Mouse (Mus musculus) liver, embryonic 11.5 days (tissue): ENCODE measurements around the gene Wipf3. TPM values are rescaled to one million over a fixed set of nuclear protein-coding genes. Genes with fewer than 3 reads are reported as not detected.

Experiments
- ATAC-seq: fragments of 200-750 bp; cut with Nextera tagmentation; replicated peaks from 2 replicates; pipeline ENCODE4 v1.8.0; 2017; ENCODE audit warnings: moderate number of reproducible peaks, mild to moderate bottlenecking, moderate TSS enrichment, moderate library complexity; ENCODE audit not compliant: low FRiP score
- DNase-seq: peaks from one replicate; pipeline ENCODE4 v3.0.0-alpha.2; 2017; ENCODE audit warnings: low spot score
- H3K27ac ChIP-seq: fragments of 300-500 bp; sonication (generic); 2 replicates; pipeline ENCODE4 v1.5.1; 2014; ENCODE audit warnings: mild to moderate bottlenecking, low read depth, low read length, control low read depth
- H3K27me3 ChIP-seq: fragments of 300-500 bp; sonication (generic); replicated peaks from 2 replicates; pipeline ENCODE4 v1.6.1; 2014; ENCODE audit warnings: low read length, mixed read lengths; ENCODE audit not compliant: control insufficient read depth, insufficient read depth
- H3K36me3 ChIP-seq: fragments of 300-500 bp; sonication (generic); 2 replicates; pipeline ENCODE4 v1.6.1; 2014; ENCODE audit warnings: mild to moderate bottlenecking, low read length, moderate library complexity, mixed read lengths; ENCODE audit not compliant: control insufficient read depth, insufficient read depth
- H3K4me1 ChIP-seq: fragments of 300-500 bp; sonication (generic); replicated peaks from 2 replicates; pipeline ENCODE4 v1.6.1; 2014; ENCODE audit warnings: low read length, mixed read lengths; ENCODE audit not compliant: control insufficient read depth, insufficient read depth
- H3K4me2 ChIP-seq: fragments of 300-500 bp; sonication (generic); 2 replicates; pipeline ENCODE4 v1.6.1; 2014; ENCODE audit warnings: mild to moderate bottlenecking, control low read depth, moderate library complexity
- H3K4me3 ChIP-seq: fragments of 300-500 bp; sonication (generic); 2 replicates; pipeline ENCODE4 v1.5.1; 2014; ENCODE audit warnings: low read depth, low read length, control low read depth
- H3K9ac ChIP-seq: fragments of 300-500 bp; sonication (generic); 2 replicates; pipeline ENCODE4 v1.6.1; 2014; ENCODE audit warnings: low read depth, low read length, control low read depth
- H3K9me3 ChIP-seq: fragments of 300-500 bp; sonication (generic); 2 replicates; pipeline ENCODE4 v1.6.1; 2016; ENCODE audit warnings: low read length, inconsistent platforms, mixed read lengths; ENCODE audit not compliant: control insufficient read depth
- WGBS: fragments of 180-500 bp; shearing (Covaris S2); extraction: QIAGEN DNeasy Blood & Tissue Kit; methylation state at CpG from one replicate; pipeline ENCODE4 v1.1.7; 2014; 5-methylcytosine and 5-hydroxymethylcytosine counted together
- polyA plus RNA-seq: library from polyadenylated mRNA; unstranded; fragments of >200 nt; fragmentation: Nextera tagmentation; extraction: Ambion mirVana; gene quantifications from 2 replicates; pipeline ENCODE4 v1.2.1, GENCODE M21; 2014

Wipf3 gene
- polyA plus RNA-seq, 1 experiment from 2014 or later = 0.47 TPM

- Histone ChIP-seq H3K36me3 (no peaks in the 10 kb centered on the region), H3K9ac (no peak overlapping the region), H3K4me1 (no peaks in the 10 kb centered on the region), H3K9me3 (no peaks in the 10 kb centered on the region), H3K4me2 (no peak overlapping the region), H3K27me3 (no peaks in the 10 kb centered on the region), H3K4me3 (no peak overlapping the region), H3K27ac (no peak overlapping the region)
- ATAC-seq (no peak), DNase-seq (no peak)
- WGBS = 78% methylated on average over 7 of the region's 7 CpGs
Measured at GRCm38 (mm10) chr6:54542836-54543235, 113.4 kb downstream of the Wipf3 start.

- H3K27me3 ChIP-seq = no peaks in the 10 kb centered on the region
- no peak for ATAC-seq
- H3K27ac ChIP-seq = no peak overlapping the region
- no peaks in the 10 kb centered on the region for H3K9me3 ChIP-seq
- no peak overlapping the region for H3K4me2 ChIP-seq
- no peak overlapping the region for H3K4me3 ChIP-seq
- 69% methylated on average over 2 of the region's 2 CpGs for WGBS
- H3K4me1 ChIP-seq = no peaks in the 10 kb centered on the region
- no peak for DNase-seq
- H3K36me3 ChIP-seq = no peaks in the 10 kb centered on the region
- no peak overlapping the region for H3K9ac ChIP-seq
Measured at GRCm38 (mm10) chr6:54543646-54544045, 114.2 kb downstream of the Wipf3 start.

- H3K27me3 ChIP-seq = no peaks in the 10 kb centered on the region
- H3K36me3 ChIP-seq = no peaks in the 10 kb centered on the region
- no peak overlapping the region for H3K9ac ChIP-seq
- H3K4me2 ChIP-seq = no peak overlapping the region
- no peak overlapping the region for H3K27ac ChIP-seq
- no peaks in the 10 kb centered on the region for H3K4me1 ChIP-seq
- no peak overlapping the region for H3K4me3 ChIP-seq
- no peaks in the 10 kb centered on the region for H3K9me3 ChIP-seq
- WGBS = 81% methylated on average over 13 of the region's 13 CpGs
- ATAC-seq = no peak
- DNase-seq = no peak
Measured at GRCm38 (mm10) chr6:54548314-54549019, 119.1 kb downstream of the Wipf3 start.

- DNase-seq (no peak), ATAC-seq (no peak)
- Histone ChIP-seq H3K4me2 (no peak overlapping the region), H3K4me1 (no peaks in the 10 kb centered on the region), H3K9me3 (no peaks in the 10 kb centered on the region), H3K4me3 (no peak overlapping the region), H3K27me3 (no peaks in the 10 kb centered on the region), H3K36me3 (no peaks in the 10 kb centered on the region), H3K9ac (no peak overlapping the region), H3K27ac (no peak overlapping the region)
- 63% methylated on average over 4 of the region's 4 CpGs for WGBS
Measured at GRCm38 (mm10) chr6:54549311-54549710, 119.9 kb downstream of the Wipf3 start.

GRCm38 (mm10) chr6:54550801-54551323, 121.5 kb downstream of the Wipf3 start:
- Histone ChIP-seq H3K36me3 (no peaks in the 10 kb centered on the region), H3K27me3 (no peaks in the 10 kb centered on the region), H3K9me3 (no peaks in the 10 kb centered on the region), H3K4me1 (no peaks in the 10 kb centered on the region), H3K4me2 (no peak overlapping the region), H3K4me3 (no peak overlapping the region), H3K9ac (no peak overlapping the region), H3K27ac (no peak overlapping the region)
- 73% methylated on average over 7 of the region's 7 CpGs for WGBS
- DNase-seq (no peak), ATAC-seq (no peak)

- Histone ChIP-seq H3K36me3 (no peaks in the 10 kb centered on the region), H3K4me1 (no peaks in the 10 kb centered on the region), H3K9ac (no peak overlapping the region), H3K27me3 (no peaks in the 10 kb centered on the region), H3K9me3 (no peaks in the 10 kb centered on the region), H3K27ac (no peak overlapping the region), H3K4me3 (no peak overlapping the region), H3K4me2 (no peak overlapping the region)
- 80% methylated on average over 9 of the region's 9 CpGs for WGBS
- ATAC-seq = no peak
- no peak for DNase-seq
Measured at GRCm38 (mm10) chr6:54552721-54553413, 123.5 kb downstream of the Wipf3 start.

Other genes with a start within 250 kb of the Wipf3 start
- gene Prr15, start 103.8 kb upstream of the Wipf3 start, polyA plus RNA-seq = 1.1 and 1.3 TPM in 2 replicates
- gene Scrn1, start 136.9 kb downstream of the Wipf3 start, polyA plus RNA-seq = 2.9 and 3.0 TPM in 2 replicates
- gene Plekha8, start 165.5 kb downstream of the Wipf3 start, polyA plus RNA-seq = 7.9 and 9.7 TPM in 2 replicates
- gene Fkbp14, start 167.7 kb downstream of the Wipf3 start, polyA plus RNA-seq = 11.0 and 11.9 TPM in 2 replicates